Mouse (Mus musculus) natural killer cell, adult 2 months (primary cell): ENCODE data around the gene Psmb3.

Source experiments
- DNase-seq, 2 experiments: peaks; one replicate each; pipeline ENCODE4 v3.0.0; 2022; ENCODE audit warnings: low spot score in 2 of 2

The Psmb3 gene

GRCm38 (mm10) chr11:97668160-97668559, 35.0 kb upstream of the Psmb3 start:
- DNase-seq, result no peak

GRCm38 (mm10) chr11:97669268-97669667, 33.9 kb upstream of the Psmb3 start:
- no peak for DNase-seq

- no peak for DNase-seq
Measured at GRCm38 (mm10) chr11:97669829-97670228, 33.4 kb upstream of the Psmb3 start.

GRCm38 (mm10) chr11:97670234-97671176, 32.7 kb upstream of the Psmb3 start:
- DNase-seq, result no peak

DNA sequence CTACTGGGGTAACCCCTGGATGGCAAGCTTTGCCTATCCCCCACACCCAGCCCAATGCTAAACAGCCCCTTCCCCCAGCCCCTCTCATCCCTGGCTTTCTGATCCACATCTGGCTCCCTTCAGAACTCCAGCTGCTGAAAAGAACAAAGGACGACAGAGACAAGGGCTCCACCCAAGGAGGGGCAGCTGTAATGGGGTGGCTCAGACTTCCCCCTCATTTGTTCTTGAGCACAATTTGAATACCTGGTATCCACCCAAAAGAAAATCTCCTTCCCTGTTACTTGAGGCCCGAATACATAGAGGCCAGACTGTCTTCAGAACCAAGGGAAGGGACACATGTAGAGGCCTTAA, 32.0 kb upstream of the Psmb3 start:
- DNase-seq, result no peak

GRCm38 (mm10) chr11:97673148-97673547, 30.1 kb upstream of the Psmb3 start:
- no peak for DNase-seq

GRCm38 (mm10) chr11:97676050-97676754, 27.0 kb upstream of the Psmb3 start:
- no peak for DNase-seq

- no peak for DNase-seq
Measured at GRCm38 (mm10) chr11:97677381-97677780, 25.8 kb upstream of the Psmb3 start.

GRCm38 (mm10) chr11:97677842-97678241, 25.4 kb upstream of the Psmb3 start:
- no peak for DNase-seq

DNA sequence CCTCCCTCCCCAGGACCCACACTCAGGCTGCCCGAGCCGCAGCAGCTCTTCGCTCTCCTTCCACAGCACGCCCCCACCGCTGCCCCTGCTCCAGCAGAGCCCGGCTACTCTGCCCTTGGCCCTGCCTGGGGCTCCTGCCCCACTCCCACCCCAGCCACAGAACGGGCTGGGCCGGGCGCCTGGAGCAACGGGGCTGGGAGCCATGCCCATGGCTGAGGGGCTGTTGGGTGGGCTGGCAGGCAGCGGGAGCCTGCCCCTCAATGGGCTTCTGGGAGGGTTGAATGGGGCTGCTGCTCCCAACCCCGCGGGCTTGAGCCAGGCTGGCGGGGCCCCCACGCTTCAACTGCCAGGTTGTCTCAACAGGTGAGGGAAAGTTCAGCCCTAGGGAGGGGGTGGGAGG, 24.9 kb upstream of the Psmb3 start:
- DNase-seq, result no peak

- no peak for DNase-seq
Measured at GRCm38 (mm10) chr11:97680430-97680829, 22.8 kb upstream of the Psmb3 start.

DNA sequence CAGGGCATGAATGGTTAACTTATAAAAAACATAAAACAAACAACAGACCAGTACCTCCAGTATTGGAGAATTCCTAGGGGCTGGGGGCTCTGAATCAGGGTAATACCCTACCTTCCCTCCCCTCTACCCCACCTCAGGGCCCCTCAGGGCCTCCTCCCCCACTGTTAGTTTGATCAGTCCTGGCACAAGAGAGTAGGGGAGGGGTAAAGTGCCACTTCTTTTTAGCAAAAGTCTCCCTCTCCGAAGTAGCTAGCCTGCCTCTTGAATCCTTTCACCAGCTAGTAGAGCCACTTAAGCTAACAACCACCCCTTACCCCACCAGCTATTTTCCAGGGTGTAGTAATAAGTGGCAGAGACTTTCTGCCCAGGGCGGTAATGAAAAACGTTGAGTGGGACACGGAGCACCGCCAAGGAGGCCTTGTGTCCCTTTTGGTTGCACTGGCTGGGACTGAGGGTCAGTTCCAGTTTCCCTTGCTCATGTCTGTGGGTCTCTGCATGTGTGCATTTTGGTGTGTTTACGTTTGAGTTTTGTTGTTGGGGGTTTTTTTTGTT, 20.6 kb upstream of the Psmb3 start:
- DNase-seq, result no peak

- peak; percentile 84 for DNase-seq
Measured at GRCm38 (mm10) chr11:97684063-97684680, 19.0 kb upstream of the Psmb3 start.

DNA sequence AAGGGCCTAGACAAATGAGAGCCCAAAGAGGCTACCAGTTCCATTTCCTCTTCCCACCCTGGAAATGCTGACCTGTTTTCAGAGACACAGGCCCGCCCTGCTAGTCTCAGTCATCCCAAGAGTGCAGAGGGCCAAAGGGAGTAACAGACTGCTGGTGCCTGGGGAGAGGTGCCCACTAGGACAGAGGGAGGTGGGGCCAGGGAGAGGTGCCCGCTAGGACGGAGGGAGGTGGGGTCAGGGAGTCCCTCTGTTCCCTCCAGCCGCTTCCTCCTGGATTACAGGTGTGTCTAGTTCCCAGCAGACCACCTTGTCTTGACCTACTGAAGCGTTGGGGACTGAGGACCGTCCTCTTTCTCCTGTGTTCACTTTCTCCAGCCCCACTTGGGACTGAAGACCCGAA, 18.4 kb upstream of the Psmb3 start:
- no peak for DNase-seq

DNA sequence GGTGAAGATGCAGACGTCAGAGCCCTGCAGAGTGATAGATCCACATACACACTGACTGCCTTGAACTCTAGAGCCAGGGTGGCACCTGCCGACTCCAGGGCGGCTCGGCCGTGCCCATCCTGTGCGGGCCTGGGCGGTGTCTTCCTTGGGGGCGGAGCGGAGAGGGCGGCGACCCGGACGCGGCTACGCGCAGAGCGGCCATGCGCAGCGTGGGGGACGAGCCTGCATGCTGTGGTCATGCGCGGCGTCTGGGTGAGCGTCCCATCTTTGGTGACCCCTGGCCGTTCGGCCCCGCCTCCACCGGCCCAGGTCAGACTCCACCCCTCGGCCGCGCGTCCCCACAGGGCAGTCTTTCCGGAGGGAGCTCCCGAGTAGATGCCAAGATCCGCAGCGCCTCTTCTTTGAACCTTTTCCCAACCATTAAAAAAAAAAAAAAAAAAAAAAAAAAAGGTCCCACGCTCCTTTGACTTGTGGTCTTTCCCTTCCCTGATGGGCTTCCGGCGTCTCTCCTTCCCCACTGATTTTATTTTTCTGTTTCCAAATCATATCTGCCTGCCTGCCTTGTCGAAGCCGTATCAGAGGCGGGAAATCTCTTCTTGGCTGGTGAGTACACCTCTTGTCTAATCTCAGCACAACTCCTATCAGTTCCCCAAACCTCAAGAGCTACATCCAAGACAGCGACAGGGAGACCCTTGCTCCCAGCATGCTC, 17.4 kb upstream of the Psmb3 start, which contains the start of gene Cisd3:
TSS of gene Cisd3 (plus strand) at position 214 of the 709 bp plus-strand sequence.
- DNase-seq, result peak; percentile 87

GRCm38 (mm10) chr11:97686322-97686908, 16.8 kb upstream of the Psmb3 start:
- no peak for DNase-seq

DNA sequence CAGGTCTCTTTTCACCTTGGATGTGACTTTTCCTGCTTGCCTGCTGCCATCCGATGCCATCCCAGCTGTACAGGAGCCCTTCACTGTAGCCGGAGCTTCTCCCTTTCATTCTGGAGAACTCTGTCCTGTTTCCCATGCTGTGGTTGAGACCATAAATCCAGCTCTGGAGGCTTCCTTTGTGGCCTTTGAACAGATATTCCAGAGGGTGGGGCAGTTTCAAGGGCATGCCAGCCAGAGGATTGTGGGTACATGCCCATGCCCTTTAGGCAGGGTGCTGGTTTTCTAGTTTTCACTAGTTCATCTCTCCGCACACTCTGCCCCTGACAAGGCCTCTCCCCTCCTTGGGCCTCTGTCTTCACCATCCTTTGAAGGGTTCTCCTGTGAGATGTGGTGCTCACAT, 16.1 kb upstream of the Psmb3 start:
- DNase-seq, result no peak

DNA sequence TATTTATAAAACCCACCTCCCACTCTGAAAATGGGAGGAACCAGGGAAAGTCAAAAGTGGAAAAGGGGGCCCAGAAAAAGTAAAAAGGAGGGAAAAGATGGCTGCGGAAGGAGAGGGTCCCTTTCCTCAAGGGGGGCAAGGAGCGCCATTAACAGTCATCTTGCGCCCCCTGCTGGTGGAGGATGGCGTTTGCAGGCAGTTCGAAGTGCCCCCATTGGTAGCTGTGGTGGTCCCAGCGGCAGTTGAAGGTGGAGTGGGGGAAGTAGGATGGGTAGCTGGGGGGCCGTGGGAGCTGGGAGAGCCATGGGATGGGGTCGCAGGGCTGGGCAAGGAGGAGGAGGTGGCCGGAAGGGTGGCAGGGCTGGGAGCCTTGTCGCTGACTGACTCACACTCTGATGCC, 13.3 kb upstream of the Psmb3 start:
- DNase-seq, result peak; percentile 65 to 73

GRCm38 (mm10) chr11:97694435-97694834, 8.8 kb upstream of the Psmb3 start:
- no peak for DNase-seq

GRCm38 (mm10) chr11:97694921-97695711, 8.1 kb upstream of the Psmb3 start:
- no peak for DNase-seq
